In genomic region chr13:26153093-26153492, GRCm38 (mm10) we compare ENCODE assay signal across 13 mouse cellular contexts.
"Had no signal": no experiment of that assay in that cellular context is flagged by ENCODE, and none has a peak within 500 bp of the region (broad histone marks: within the 10 kb centered on the region; RNA-seq: fewer than 3 reads in every experiment).

No protein-coding gene starts in this region.

- H3K27ac ChIP-seq: limb, embryonic 15.5 days; liver, embryonic 12.5 days; lung, embryonic 15.5 days; neural tube, embryonic 12.5 days had no signal

- H3K36me3 ChIP-seq: limb, embryonic 15.5 days; liver, embryonic 12.5 days; lung, embryonic 15.5 days; neural tube, embryonic 12.5 days had no signal

- DNase-seq: kidney, adult 8-10 months; kidney, postnatal 25 days; layer of hippocampus, adult 9-11 months; layer of hippocampus, postnatal 36 days; retina, postnatal 1 day; right cerebral cortex, postnatal 4 days; spleen, adult 18-20 months; thymus, adult 18-20 months; thymus, postnatal 25 days had no signal

- ATAC-seq: liver, embryonic 12.5 days had no signal

- H3K4me3 ChIP-seq: limb, embryonic 15.5 days; liver, embryonic 12.5 days; lung, embryonic 15.5 days; neural tube, embryonic 12.5 days had no signal

- H3K9ac ChIP-seq: limb, embryonic 15.5 days; liver, embryonic 12.5 days; lung, embryonic 15.5 days; neural tube, embryonic 12.5 days had no signal

- H3K4me2 ChIP-seq: limb, embryonic 15.5 days; liver, embryonic 12.5 days; lung, embryonic 15.5 days; neural tube, embryonic 12.5 days had no signal

- H3K27me3 ChIP-seq: limb, embryonic 15.5 days; liver, embryonic 12.5 days; lung, embryonic 15.5 days; neural tube, embryonic 12.5 days had no signal

- H3K4me1 ChIP-seq: liver, embryonic 12.5 days had no signal

- H3K9me3 ChIP-seq: limb, embryonic 15.5 days; liver, embryonic 12.5 days; lung, embryonic 15.5 days; neural tube, embryonic 12.5 days had no signal
